Mouse (Mus musculus) liver, embryonic 16.5 days (tissue): ENCODE results near the gene Ahdc1. TPM values are rescaled to one million over a fixed set of nuclear protein-coding genes. Genes with fewer than 3 reads are reported as not detected.

ENCODE experiments used
- ATAC-seq: fragments of 200-750 bp; cut with Nextera tagmentation; 2 replicates; pipeline ENCODE4 v1.8.0; 2017; ENCODE audit warnings: low read depth, mild to moderate bottlenecking, moderate number of reproducible peaks, moderate library complexity
- H3K27ac ChIP-seq: fragments of 300-500 bp; sonication (generic); 2 replicates; pipeline ENCODE4 v1.5.1; 2014; ENCODE audit warnings: mild to moderate bottlenecking, low read length
- H3K27me3 ChIP-seq: fragments of 300-500 bp; sonication (generic); 2 replicates; pipeline ENCODE4 v1.6.1; 2014; ENCODE audit warnings: low read depth, low read length, mixed read lengths; ENCODE audit not compliant: control insufficient read depth, insufficient read depth
- H3K36me3 ChIP-seq: fragments of 300-500 bp; sonication (generic); 2 replicates; pipeline ENCODE4 v1.6.1; 2014; ENCODE audit warnings: mild to moderate bottlenecking; ENCODE audit not compliant: control insufficient read depth, insufficient read depth
- H3K4me1 ChIP-seq: fragments of 300-500 bp; sonication (generic); 2 replicates; pipeline ENCODE4 v1.6.1; 2014; ENCODE audit warnings: low read depth, low read length, mixed read lengths; ENCODE audit not compliant: control insufficient read depth
- H3K4me2 ChIP-seq: fragments of 300-500 bp; sonication (generic); 2 replicates; pipeline ENCODE4 v1.6.1; 2014; ENCODE audit warnings: low read depth, low read length, mixed read lengths
- H3K4me3 ChIP-seq: fragments of 300-500 bp; sonication (generic); 2 replicates; pipeline ENCODE4 v1.5.1; 2014; ENCODE audit warnings: low read depth, mild to moderate bottlenecking, low read length
- H3K9ac ChIP-seq: fragments of 300-500 bp; sonication (generic); 2 replicates; pipeline ENCODE4 v1.6.1; 2014; ENCODE audit warnings: low read depth, low read length
- H3K9me3 ChIP-seq: fragments of 300-500 bp; sonication (generic); replicated peaks from 2 replicates; pipeline ENCODE4 v1.6.1; 2016; ENCODE audit warnings: low read length; ENCODE audit not compliant: control insufficient read depth
- WGBS: fragments of 180-500 bp; shearing (Covaris S2); extraction: QIAGEN DNeasy Blood & Tissue Kit; methylation state at CpG from one replicate; pipeline ENCODE4 v1.1.7; 2014; ENCODE audit not compliant: insufficient replicate concordance; 5-methylcytosine and 5-hydroxymethylcytosine counted together
- polyA plus RNA-seq: library from polyadenylated mRNA; unstranded; fragments of >200 nt; fragmentation: Nextera tagmentation; extraction: Ambion mirVana; gene quantifications from 2 replicates; pipeline ENCODE4 v1.2.1, GENCODE M21; 2015

The Ahdc1 gene
- polyA plus RNA-seq, 1 experiment from 2014 or later: 1.6 TPM

DNA sequence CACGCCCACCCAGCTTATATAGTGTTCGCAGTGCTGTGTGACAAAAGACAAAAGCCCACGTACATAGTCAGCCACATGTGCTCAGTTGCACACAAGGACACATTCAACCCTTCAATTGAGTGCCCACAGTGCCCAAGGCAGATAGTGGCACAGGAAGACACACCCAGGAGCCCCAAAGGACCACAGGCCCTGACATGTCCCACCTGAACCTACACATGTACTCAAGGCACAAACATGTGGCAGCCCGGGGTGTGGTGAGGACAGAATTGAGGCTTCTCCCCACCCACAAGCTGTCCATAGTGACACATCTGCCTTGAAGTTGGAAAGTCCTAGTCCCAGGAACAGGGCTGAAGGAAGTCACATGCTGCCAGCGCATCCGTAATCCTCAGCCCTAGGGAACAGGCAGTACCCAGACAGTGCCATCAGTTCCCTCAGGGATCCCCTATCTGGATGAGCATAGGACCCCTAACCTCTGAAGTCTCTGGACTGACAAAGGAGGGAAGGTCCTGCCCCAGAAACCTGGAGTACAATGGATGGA lies 76.2 kb downstream of the Ahdc1 start:
- peaks cover 31% of the 10 kb centered on the region for H3K4me1 ChIP-seq
- H3K27ac ChIP-seq: 0 out of 2 replicates have a peak overlapping the region, but pooled peaks have one; percentile 2

DNA sequence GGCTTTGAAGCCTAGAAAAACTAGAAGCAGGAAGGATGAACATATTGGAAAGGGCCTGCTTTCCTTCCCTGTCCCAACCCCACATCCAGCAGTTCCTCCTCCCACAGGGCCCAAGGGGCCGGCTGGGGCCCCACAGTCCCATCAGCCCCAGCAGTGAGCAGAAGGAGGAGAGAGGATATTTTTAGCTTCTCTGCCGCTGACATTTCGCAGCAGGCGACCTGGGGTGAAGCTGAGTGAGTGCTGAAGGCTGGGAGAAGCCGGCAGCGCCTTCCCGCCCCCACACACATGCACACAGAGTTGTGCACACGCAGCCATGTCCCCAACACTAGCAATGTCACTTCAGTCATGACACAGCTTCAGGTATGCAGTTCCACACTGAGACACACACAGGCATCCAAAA lies 76.8 kb downstream of the Ahdc1 start:
- Histone ChIP-seq H3K27me3 (peaks cover 33% of the 10 kb centered on the region), H3K36me3 (no peaks in the 10 kb centered on the region), H3K4me2 (no peak overlapping the region), H3K9ac (no peak overlapping the region), H3K4me1 (peaks cover 35% of the 10 kb centered on the region), H3K27ac (no peak overlapping the region; the same call in 1 of the 2 replicates), H3K4me3 (no peak overlapping the region), H3K9me3 (no peaks in the 10 kb centered on the region)
- ATAC-seq: no peak
- WGBS: 11% methylated on average over 8 of the region's 8 CpGs

More for the DNA sequence above, 76.2 kb downstream of the Ahdc1 start:
- no peak for ATAC-seq
- WGBS: 67% methylated on average over 6 of the region's 6 CpGs
- no peaks in the 10 kb centered on the region for H3K9me3 ChIP-seq
- H3K36me3 ChIP-seq: no peaks in the 10 kb centered on the region
- no peak overlapping the region for H3K4me2 ChIP-seq
- H3K4me3 ChIP-seq: no peak overlapping the region
- no peak overlapping the region for H3K9ac ChIP-seq
- peaks cover 28% of the 10 kb centered on the region for H3K27me3 ChIP-seq

DNA sequence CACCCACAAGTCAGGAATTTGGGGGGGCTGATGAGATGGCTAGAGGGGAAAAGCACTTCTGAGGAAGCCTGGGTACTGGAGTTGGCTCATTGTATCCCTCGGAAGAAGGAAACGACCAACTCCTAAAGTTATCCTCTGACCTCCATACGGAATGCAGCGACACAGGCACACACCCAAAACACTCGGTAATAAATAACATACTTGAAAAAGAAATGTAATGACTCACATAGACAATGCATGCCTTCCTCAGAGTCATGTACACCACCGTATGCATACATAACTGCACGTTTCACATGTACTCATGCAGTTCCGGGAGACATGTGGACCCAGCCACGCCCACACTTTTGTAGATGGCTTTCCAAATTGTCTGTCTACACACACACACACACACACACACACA lies 78.3 kb downstream of the Ahdc1 start:
- 76% methylated on average over 9 of the region's 9 CpGs for WGBS
- no peaks in the 10 kb centered on the region for H3K36me3 ChIP-seq
- H3K4me1 ChIP-seq: peaks cover 46% of the 10 kb centered on the region
- no peak overlapping the region for H3K4me2 ChIP-seq
- H3K9ac ChIP-seq: no peak overlapping the region
- H3K4me3 ChIP-seq: no peak overlapping the region
- no peaks in the 10 kb centered on the region for H3K9me3 ChIP-seq
- ATAC-seq: no peak
- H3K27me3 ChIP-seq: peaks cover 42% of the 10 kb centered on the region
- H3K27ac ChIP-seq: no peak overlapping the region

DNA sequence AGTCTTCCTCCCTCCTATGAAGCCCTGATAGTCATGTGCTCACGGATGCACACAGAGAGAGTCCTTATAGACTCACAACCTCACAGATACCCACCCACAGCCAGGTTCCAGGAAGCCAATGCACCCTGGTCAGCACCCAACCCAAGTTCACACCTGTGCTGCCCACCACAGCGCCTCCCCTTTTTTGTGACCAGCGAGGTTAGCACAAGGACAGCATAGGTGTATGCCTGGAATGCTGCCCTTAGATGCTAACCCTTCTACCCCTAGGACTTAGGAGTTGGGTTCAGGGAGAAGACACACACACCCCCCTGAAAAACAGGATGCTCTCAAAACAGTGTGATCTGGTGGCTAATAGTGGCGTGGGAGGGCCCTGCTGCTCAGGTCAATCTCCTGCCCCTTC lies 78.7 kb downstream of the Ahdc1 start:
- 70% methylated on average over 4 of the region's 4 CpGs for WGBS
- peaks cover 38% of the 10 kb centered on the region for H3K27me3 ChIP-seq
- H3K4me2 ChIP-seq: no peak overlapping the region
- no peak for ATAC-seq
- no peaks in the 10 kb centered on the region for H3K9me3 ChIP-seq
- H3K4me1 ChIP-seq: peaks cover 44% of the 10 kb centered on the region
- no peaks in the 10 kb centered on the region for H3K36me3 ChIP-seq
- H3K9ac ChIP-seq: no peak overlapping the region
- H3K27ac ChIP-seq: no peak overlapping the region
- H3K4me3 ChIP-seq: no peak overlapping the region

DNA sequence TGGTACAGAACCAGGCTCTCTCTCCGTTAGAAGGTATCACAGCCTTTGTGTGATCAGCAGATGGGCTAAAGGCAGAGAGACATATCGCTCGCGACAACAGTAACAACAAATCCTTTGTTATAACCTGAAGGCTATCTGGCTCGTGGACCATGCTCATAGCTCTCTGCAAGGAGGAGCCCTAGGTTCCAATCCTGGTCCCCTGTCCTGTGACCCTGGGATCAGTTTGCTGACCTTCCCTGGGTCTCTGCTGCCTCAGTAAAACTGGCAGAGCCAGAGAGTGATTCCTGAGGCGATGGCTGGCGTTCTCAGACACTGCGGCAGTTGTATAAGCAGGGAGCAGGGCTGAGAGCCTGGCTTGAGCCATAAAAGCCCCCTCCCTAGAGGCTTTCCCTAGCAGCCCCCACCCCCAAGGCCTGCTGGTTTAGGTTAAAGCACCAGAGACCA lies 79.2 kb downstream of the Ahdc1 start:
- Histone ChIP-seq H3K4me3 (no peak overlapping the region), H3K36me3 (no peaks in the 10 kb centered on the region), H3K27me3 (peaks cover 38% of the 10 kb centered on the region), H3K4me2 (no peak overlapping the region), H3K4me1 (peaks cover 44% of the 10 kb centered on the region), H3K9ac (no peak overlapping the region), H3K9me3 (no peaks in the 10 kb centered on the region), H3K27ac (no peak overlapping the region; the same call in 1 of the 2 replicates)
- ATAC-seq: no peak
- 57% methylated on average over 8 of the region's 8 CpGs for WGBS

DNA sequence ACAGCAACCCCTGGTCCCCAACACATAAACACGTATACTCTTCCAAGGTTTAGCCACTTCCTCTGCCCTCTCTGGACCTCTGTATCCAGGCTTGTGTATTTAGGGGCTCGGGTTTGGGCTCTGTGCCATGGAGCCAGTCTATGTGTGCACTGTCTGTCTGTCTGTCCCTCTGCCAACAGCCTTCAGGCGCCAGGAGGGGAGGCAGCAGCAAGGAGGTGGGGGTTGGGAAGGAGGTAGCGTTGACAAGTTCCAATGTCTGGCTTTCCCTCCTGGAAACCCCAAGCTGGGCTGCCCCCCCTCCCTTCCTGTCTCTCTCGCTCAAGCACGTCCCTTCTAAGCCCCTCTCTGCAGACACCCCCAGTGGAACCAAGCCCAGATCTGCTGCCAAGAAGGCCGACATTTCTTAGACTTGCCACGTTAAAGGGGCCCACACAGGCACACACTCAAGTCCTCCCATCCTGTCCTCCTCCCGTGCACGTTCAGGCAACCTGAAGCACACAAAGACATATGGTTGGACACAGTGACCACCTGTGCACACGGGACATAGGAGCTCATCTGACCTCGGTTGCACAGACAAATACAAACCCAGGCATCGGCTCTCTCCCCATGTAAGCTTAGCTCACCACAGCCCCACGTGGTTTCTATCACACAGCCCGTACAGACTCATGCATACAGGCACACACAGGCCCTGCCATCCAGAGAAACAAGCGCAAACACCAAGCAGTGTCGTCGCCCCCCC lies 79.8 kb downstream of the Ahdc1 start:
- WGBS: 24% methylated on average over 18 of the region's 18 CpGs
- Histone ChIP-seq H3K4me3 (no peak overlapping the region), H3K27me3 (peaks cover 37% of the 10 kb centered on the region), H3K27ac (no peak overlapping the region; the same call in 1 of the 2 replicates), H3K9me3 (no peaks in the 10 kb centered on the region), H3K4me2 (no peak overlapping the region), H3K4me1 (peaks cover 47% of the 10 kb centered on the region), H3K36me3 (no peaks in the 10 kb centered on the region), H3K9ac (no peak overlapping the region)
- ATAC-seq: 0 out of 2 replicates have a peak, but pooled peaks have one; percentile 28

DNA sequence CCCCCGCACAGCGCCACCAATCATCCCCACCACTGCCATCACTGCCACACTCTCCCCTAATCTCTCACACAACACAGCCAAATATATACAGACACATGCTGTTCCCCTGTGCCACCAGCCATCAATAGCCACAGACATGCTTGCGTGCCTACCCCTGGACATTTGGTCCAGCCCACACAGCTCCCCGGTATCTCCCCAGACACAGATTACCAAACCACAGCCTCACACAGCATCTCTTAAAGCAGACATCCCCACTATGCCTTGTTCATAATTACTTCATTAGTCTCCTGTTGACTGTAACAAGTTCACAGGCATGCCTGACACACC lies 80.4 kb downstream of the Ahdc1 start:
- Histone ChIP-seq H3K27me3 (peaks cover 37% of the 10 kb centered on the region), H3K4me3 (no peak overlapping the region), H3K36me3 (no peaks in the 10 kb centered on the region), H3K9me3 (no peaks in the 10 kb centered on the region), H3K4me1 (peaks cover 47% of the 10 kb centered on the region), H3K27ac (no peak overlapping the region), H3K9ac (no peak overlapping the region), H3K4me2 (no peak overlapping the region)
- WGBS: 22% methylated on average over 4 of the region's 4 CpGs
- no peak for ATAC-seq

DNA sequence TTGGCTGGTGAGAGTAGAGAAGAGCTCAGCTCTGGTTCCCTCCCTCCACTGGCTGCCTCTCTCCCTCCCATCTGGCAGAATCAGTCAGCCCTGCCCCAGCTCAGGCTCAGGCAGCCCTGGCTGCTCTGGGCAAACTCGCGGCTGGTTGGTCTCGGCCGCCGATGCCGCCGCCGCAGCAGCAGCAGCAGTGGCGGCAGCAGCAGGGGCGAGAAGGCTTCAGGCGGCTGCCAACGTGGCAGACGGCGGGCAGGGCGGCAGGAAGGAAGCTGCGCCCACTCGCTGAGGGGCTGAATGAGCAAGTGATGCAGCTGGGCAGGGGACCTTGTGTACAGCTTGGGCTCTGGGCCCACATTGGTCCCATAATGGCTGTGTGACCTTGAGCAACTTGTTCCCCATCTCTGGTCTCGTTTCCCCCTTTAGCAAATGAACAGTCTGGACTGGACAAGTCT lies 81.4 kb downstream of the Ahdc1 start:
- Histone ChIP-seq H3K27me3 (peaks cover 37% of the 10 kb centered on the region), H3K9ac (no peak overlapping the region), H3K4me1 (peaks cover 44% of the 10 kb centered on the region), H3K36me3 (no peaks in the 10 kb centered on the region), H3K27ac (peak overlapping the region; percentile 21), H3K9me3 (no peaks in the 10 kb centered on the region), H3K4me2 (peak overlapping the region; percentile 28), H3K4me3 (no peak overlapping the region)
- ATAC-seq: peak; percentile 22; the same call in 1 of the 2 replicates
- 3% methylated on average over 18 of the region's 18 CpGs for WGBS

DNA sequence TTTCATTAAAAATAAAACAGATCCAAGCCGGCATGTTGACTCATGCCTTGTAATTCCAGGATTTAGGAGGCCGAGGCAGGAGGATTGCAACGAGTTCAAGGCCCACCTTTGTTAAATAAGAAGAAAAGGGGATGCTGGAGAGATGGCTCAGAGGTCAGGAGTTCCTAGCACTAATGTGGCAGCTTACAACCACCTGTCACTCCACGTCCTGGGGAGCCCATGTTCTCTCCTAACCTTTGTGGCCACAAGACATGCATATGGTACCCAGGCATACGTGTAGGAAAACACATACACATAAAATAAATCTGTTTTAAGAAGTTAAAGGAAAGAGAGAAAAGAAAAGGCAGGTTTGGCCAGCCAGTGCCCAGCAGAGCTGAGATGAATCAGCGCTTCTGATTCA lies 82.0 kb downstream of the Ahdc1 start:
- H3K4me1 ChIP-seq: peaks cover 38% of the 10 kb centered on the region

More for the DNA sequence above, 82.0 kb downstream of the Ahdc1 start:
- no peak for ATAC-seq
- no peak overlapping the region for H3K4me2 ChIP-seq
- no peak overlapping the region for H3K9ac ChIP-seq
- no peaks in the 10 kb centered on the region for H3K9me3 ChIP-seq
- peak overlapping the region; percentile 50; the same call in 1 of the 2 replicates for H3K27ac ChIP-seq
- 45% methylated on average over 6 of the region's 6 CpGs for WGBS
- H3K4me3 ChIP-seq: no peak overlapping the region
- peaks cover 37% of the 10 kb centered on the region for H3K27me3 ChIP-seq
- no peaks in the 10 kb centered on the region for H3K36me3 ChIP-seq
